Mouse (Mus musculus) CH12.LX (cell line): ENCODE measurements around the gene Tsen34. TPM values are rescaled to one million over a fixed set of nuclear protein-coding genes. Genes with fewer than 3 reads are reported as not detected.
A peak's percentile ranks its signal among the peaks of the same experiment; 100 is the strongest.
"Not testable (repeated sequence)": the region's sequence is repeated elsewhere in the genome, so short reads cannot be mapped to it uniquely, and the experiment has no call there.

Experiments used
- DNase-seq: peaks from one replicate; pipeline ENCODE4 v3.0.0-alpha.2; 2013; ENCODE audit errors: extremely low read depth
- H3K27ac ChIP-seq: 2 replicates; pipeline ENCODE4 v1.5.1; 2012; ENCODE audit warnings: low read depth, mild to moderate bottlenecking, control low read depth, moderate library complexity; ENCODE audit not compliant: insufficient read depth
- H3K27me3 ChIP-seq: replicated peaks from 2 replicates; pipeline ENCODE3; 2012; ENCODE audit warnings: inconsistent platforms
- H3K36me3 ChIP-seq, 2 experiments: replicated peaks in 1 of 2; 2 replicates each; pipeline versions ENCODE3 to v1.6.1; 2012; ENCODE audit warnings: inconsistent platforms in 1 of 2, low read length in 1 of 2, mild to moderate bottlenecking in 1 of 2, mixed read lengths in 1 of 2, moderate library complexity in 1 of 2; ENCODE audit not compliant: control insufficient read depth in 1 of 2, insufficient read depth in 1 of 2
- H3K4me1 ChIP-seq, 2 experiments: 2 replicates each; pipeline ENCODE4 v1.6.1; 2012; ENCODE audit warnings: inconsistent platforms in 1 of 2, moderate library complexity in 1 of 2; ENCODE audit not compliant: insufficient read depth in 2 of 2, control insufficient read depth in 1 of 2
- H3K4me2 ChIP-seq: 2 replicates; pipeline ENCODE4 v1.6.1; 2012; ENCODE audit warnings: low read depth, mild to moderate bottlenecking, control low read depth; ENCODE audit not compliant: poor library complexity, insufficient read depth, severe bottlenecking
- H3K4me3 ChIP-seq, 3 experiments: fragments of 150-350 bp in 1 of 3; sonication (generic) in 1 of 3; replicated peaks in 1 of 3; 2 replicates each; pipeline versions ENCODE3 to v1.5.1; 2011 to 2012; ENCODE audit warnings: low read depth in 2 of 3, low read length in 2 of 3, mild to moderate bottlenecking in 2 of 3, moderate library complexity in 2 of 3, control low read depth in 1 of 3, improper control_type of control experiment in 1 of 3, inconsistent platforms in 1 of 3, mixed read lengths in 1 of 3; ENCODE audit not compliant: poor library complexity in 1 of 3
- H3K79me2 ChIP-seq: replicated peaks from 2 replicates; pipeline ENCODE4 v1.6.1; 2012; ENCODE audit warnings: mild to moderate bottlenecking, moderate library complexity; ENCODE audit not compliant: control insufficient read depth, poor library complexity, insufficient read depth, severe bottlenecking; ENCODE audit errors: extremely low read depth
- H3K9ac ChIP-seq: 2 replicates; pipeline ENCODE4 v1.6.1; 2012; ENCODE audit warnings: low read depth, mild to moderate bottlenecking, control low read depth, moderate library complexity; ENCODE audit not compliant: insufficient read depth
- H3K9me3 ChIP-seq: replicated peaks from 2 replicates; pipeline ENCODE3; 2012; ENCODE audit warnings: low read length, inconsistent platforms, mixed read lengths
- BHLHE40 ChIP-seq: IDR thresholded peaks from 2 replicates; pipeline ENCODE4 v1.6.1; 2011; ENCODE audit warnings: mild to moderate bottlenecking, low read depth, low read length, improper control_type of control experiment
- CHD1 ChIP-seq: IDR thresholded peaks from 2 replicates; pipeline ENCODE4 v1.6.1; 2012; ENCODE audit warnings: low read depth, low read length, improper control_type of control experiment, inconsistent platforms
- CTCF ChIP-seq, 2 experiments: IDR thresholded peaks in 1 of 2; conservative IDR thresholded peaks in 1 of 2; 2 replicates each; pipeline ENCODE4 v1.5.1; 2011 to 2012; ENCODE audit warnings: low read depth in 2 of 2, low read length in 2 of 2, improper control_type of control experiment in 1 of 2, inconsistent platforms in 1 of 2, mild to moderate bottlenecking in 1 of 2, moderate library complexity in 1 of 2
- EP300 ChIP-seq: IDR thresholded peaks from 2 replicates; pipeline ENCODE4 v1.6.1; 2011; ENCODE audit warnings: low read length, improper control_type of control experiment
- ETS1 ChIP-seq: conservative IDR thresholded peaks from 2 replicates; pipeline ENCODE4 v1.6.1; 2012; ENCODE audit warnings: low read depth, mild to moderate bottlenecking, inconsistent platforms, low read length, improper control_type of control experiment, moderate library complexity
- GABPA ChIP-seq: IDR thresholded peaks from 2 replicates; pipeline ENCODE4 v1.6.1; 2012; ENCODE audit warnings: low read depth, low read length, improper control_type of control experiment, inconsistent platforms; ENCODE audit not compliant: insufficient replicate concordance
- HCFC1 ChIP-seq: IDR thresholded peaks from 2 replicates; pipeline ENCODE4 v1.6.1; 2012; ENCODE audit warnings: low read depth, mild to moderate bottlenecking, inconsistent platforms, low read length, improper control_type of control experiment
- IRF4 ChIP-seq: IDR thresholded peaks from 2 replicates; pipeline ENCODE4 v1.6.1; 2014; ENCODE audit warnings: low read depth, mild to moderate bottlenecking, inconsistent platforms, low read length, improper control_type of control experiment
- JUND ChIP-seq: conservative IDR thresholded peaks from 2 replicates; pipeline ENCODE4 v1.6.1; 2011; ENCODE audit warnings: low read depth, low read length, improper control_type of control experiment
- MAFK ChIP-seq: IDR thresholded peaks from 2 replicates; pipeline ENCODE4 v1.6.1; 2011; ENCODE audit warnings: low read length, improper control_type of control experiment; ENCODE audit not compliant: insufficient replicate concordance
- MAZ ChIP-seq: IDR thresholded peaks from 2 replicates; pipeline ENCODE4 v1.6.1; 2012; ENCODE audit warnings: low read depth, mild to moderate bottlenecking, inconsistent platforms, low read length, improper control_type of control experiment, moderate library complexity
- MEF2A ChIP-seq: IDR thresholded peaks from 2 replicates; pipeline ENCODE4 v1.6.1; 2014; ENCODE audit warnings: low read depth, mild to moderate bottlenecking, inconsistent platforms, low read length, improper control_type of control experiment, borderline replicate concordance
- MXI1 ChIP-seq: IDR thresholded peaks from 2 replicates; pipeline ENCODE4 v1.6.1; 2011; ENCODE audit warnings: mild to moderate bottlenecking, low read depth, low read length, improper control_type of control experiment
- MYC ChIP-seq: IDR thresholded peaks from 2 replicates; pipeline ENCODE4 v1.6.1; 2011; ENCODE audit warnings: low read depth, mild to moderate bottlenecking, improper control_type of control experiment, low read length
- NELFE ChIP-seq: IDR thresholded peaks from 2 replicates; pipeline ENCODE4 v1.6.1; 2011; ENCODE audit warnings: low read depth, low read length, improper control_type of control experiment
- NRF1 ChIP-seq: IDR thresholded peaks from 2 replicates; pipeline ENCODE4 v1.6.1; 2014; ENCODE audit warnings: low read depth, mild to moderate bottlenecking, inconsistent platforms, low read length, improper control_type of control experiment, moderate library complexity
- POLR2A ChIP-seq: IDR thresholded peaks from 2 replicates; pipeline ENCODE4 v1.6.1; 2011; ENCODE audit warnings: low read depth, mild to moderate bottlenecking, improper control_type of control experiment, low read length
- RAD21 ChIP-seq: IDR thresholded peaks from 2 replicates; pipeline ENCODE4 v1.6.1; 2011; ENCODE audit warnings: low read depth, mild to moderate bottlenecking, low read length, improper control_type of control experiment, moderate library complexity
- RCOR1 ChIP-seq: conservative IDR thresholded peaks from 2 replicates; pipeline ENCODE4 v1.6.1; 2012; ENCODE audit warnings: low read depth, mild to moderate bottlenecking, inconsistent platforms, low read length, improper control_type of control experiment
- SIN3A ChIP-seq: IDR thresholded peaks from 2 replicates; pipeline ENCODE4 v1.6.1; 2012; ENCODE audit warnings: low read length, improper control_type of control experiment, inconsistent platforms
- TBP ChIP-seq: conservative IDR thresholded peaks from 2 replicates; pipeline ENCODE4 v1.6.1; 2011; ENCODE audit warnings: low read depth, low read length, improper control_type of control experiment
- TCF12 ChIP-seq: IDR thresholded peaks from 2 replicates; pipeline ENCODE4 v1.6.1; 2014; ENCODE audit warnings: low read depth, mild to moderate bottlenecking, inconsistent platforms, low read length, improper control_type of control experiment
- USF2 ChIP-seq: conservative IDR thresholded peaks from 2 replicates; pipeline ENCODE4 v1.6.1; 2011; ENCODE audit warnings: low read depth, low read length, improper control_type of control experiment
- ZMIZ1 ChIP-seq: IDR thresholded peaks from 2 replicates; pipeline ENCODE4 v1.6.1; 2012; ENCODE audit warnings: low read depth, mild to moderate bottlenecking, inconsistent platforms, low read length, improper control_type of control experiment
- dilution Hi-C: fragments of 300-500 bp; cut with MboI; formaldehyde crosslinking; loops from 2 replicates; pipeline ENCODE4 v1.14.3; 2020; ENCODE audit warnings: low sequenced_read_pairs; ENCODE audit not compliant: extremely low pct_unique_long_range_greater_than_20kb, extremely low pct_ligation_motif_present
- in situ Hi-C: fragments of 300-500 bp; cut with MboI; formaldehyde crosslinking; loops from 3 replicates; pipeline ENCODE4 v1.14.3; 2019; ENCODE audit warnings: low sequenced_read_pairs, low pct_ligation_motif_present, low pct_unique_long_range_greater_than_20kb, mixed read lengths
- polyA plus RNA-seq: library from polyadenylated mRNA; unstranded; fragments of >175 nt; gene quantifications from 2 replicates; pipeline ENCODE4 v1.2.1, GENCODE M21; 2012; ENCODE audit warnings: low read depth; ENCODE audit not compliant: insufficient read length
- total RNA-seq, 2 experiments: library from RNA; depleted of rRNA; stranded (reverse); fragments of 300-350 nt in 1 of 2; fragments of >200 nt in 1 of 2; gene quantifications; 2 replicates each; pipeline ENCODE4 v1.2.3; 2012 to 2014

Gene Tsen34
- total and polyA plus RNA-seq, 3 experiments: 23.1 to 40.2 (median 34.8) TPM

DNA sequence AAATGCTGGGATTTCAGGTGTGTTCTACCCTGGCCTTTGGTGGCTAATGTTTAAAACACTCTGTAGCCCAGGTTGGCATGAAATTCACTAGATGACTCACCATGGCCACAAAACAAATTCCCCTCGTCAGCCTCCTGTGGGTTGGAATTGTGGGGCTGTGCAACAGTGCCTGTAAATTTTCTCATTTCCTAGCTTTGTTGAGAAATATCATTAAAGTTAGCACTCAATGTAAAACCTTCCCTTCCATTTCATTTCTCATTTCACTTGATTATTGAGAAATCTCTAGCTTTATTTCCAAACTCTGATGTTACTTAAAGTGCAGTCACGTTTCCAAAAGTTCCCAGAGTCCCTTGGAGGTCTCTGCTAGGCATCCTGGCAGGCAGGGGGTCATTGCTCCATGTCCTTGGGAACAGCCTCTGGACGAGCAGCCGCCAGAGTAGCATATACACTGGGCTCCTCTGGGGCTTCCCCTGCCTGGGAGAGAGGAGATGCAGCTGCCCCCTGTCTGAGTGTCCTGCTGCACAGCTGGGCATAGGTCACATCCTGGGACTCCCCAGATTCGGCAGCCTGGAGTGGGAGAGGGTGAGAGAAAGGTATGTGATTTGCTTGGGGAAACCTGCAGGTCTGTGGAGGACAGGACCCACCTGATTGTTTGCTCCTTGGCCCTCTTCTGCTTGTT is 19.7 kb downstream of the Tsen34 start:
- DNase-seq: peak; percentile 34
- Histone ChIP-seq H3K36me3 (peaks cover 5 to 33% of the 10 kb centered on the region in 2 experiments), H3K27me3 (no peaks in the 10 kb centered on the region), H3K9me3 (no peaks in the 10 kb centered on the region), H3K4me3 (no peak overlapping the region), H3K79me2 (no peaks in the 10 kb centered on the region), H3K4me1 (peaks cover 9 to 52% of the 10 kb centered on the region in 2 experiments), H3K9ac (no peak overlapping the region), H3K4me2 (no peak overlapping the region), H3K27ac (no peak overlapping the region)
- TF ChIP-seq GABPA (no peak), CTCF (conservative IDR thresholded peaks at IDR 0.05 in 1 of 2, IDR thresholded peaks at IDR 0.05 in 1 of 2; ENCODE audit: low read depth in 2 of 2, low read length in 2 of 2) (no peak), ETS1 (peak; percentile 32; the same call in 1 of the 2 replicates), MAZ (peak; percentile 39; the same call in 1 of the 2 replicates), MAFK (0 out of 2 replicates have a peak, but pooled peaks have one; percentile 49), JUND (peak; percentile 78), TCF12 (peak; percentile 41), IRF4 (peak; percentile 91), MYC (0 out of 2 replicates have a peak, but pooled peaks have one; percentile 25), MEF2A (peak; percentile 56), RCOR1 (0 out of 2 replicates have a peak, but pooled peaks have one; percentile 56), EP300 (peak; percentile 85), TBP (no peak), USF2 (no peak), BHLHE40 (peak; percentile 24; the same call in 1 of the 2 replicates), RAD21 (no peak), NRF1 (no peak), SIN3A (no peak)
- in situ Hi-C loops (no loop called here), dilution Hi-C loops (no loop called here)

DNA sequence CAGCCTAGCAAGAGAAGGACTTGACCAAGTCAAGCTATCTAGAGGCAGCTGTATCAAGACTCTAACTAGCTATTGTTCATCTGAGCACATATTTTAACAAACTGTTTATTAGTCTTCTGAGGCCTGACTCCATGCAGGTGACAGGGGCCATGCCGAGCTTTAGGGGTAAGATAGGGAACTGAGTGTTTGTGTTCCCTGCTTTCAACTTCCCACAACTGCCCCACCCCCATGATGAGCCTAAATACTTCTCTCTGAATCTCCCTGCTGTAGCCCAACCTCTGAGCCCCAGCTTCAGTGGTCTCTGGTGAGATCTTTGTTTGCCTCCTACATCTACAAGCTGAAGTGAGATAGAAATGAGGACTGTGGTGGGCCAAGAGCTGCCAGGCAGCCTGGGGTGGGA is 22.6 kb downstream of the Tsen34 start:
- Histone ChIP-seq H3K4me3 (no peak overlapping the region), H3K36me3 (peaks cover 0 to 25% of the 10 kb centered on the region in 2 experiments)
- in situ Hi-C loops: no loop called here
- TF ChIP-seq NELFE (no peak), EP300 (no peak), HCFC1 (no peak), MEF2A (no peak), GABPA (no peak), CHD1 (no peak), ZMIZ1 (no peak), RCOR1 (no peak), MXI1 (no peak), POLR2A (no peak), TBP (no peak), MYC (no peak)
- TF ChIP-seq, all 38 proteins: peak for 0
- peaks cover 11 to 40% of the 10 kb centered on the region in 2 experiments for H3K4me1 ChIP-seq
- no peaks in the 10 kb centered on the region for H3K27me3 ChIP-seq
- H3K9me3 ChIP-seq: no peaks in the 10 kb centered on the region
- H3K9ac ChIP-seq: no peak overlapping the region
- dilution Hi-C loops: no loop called here
- H3K27ac ChIP-seq: no peak overlapping the region
- H3K79me2 ChIP-seq: no peaks in the 10 kb centered on the region
- DNase-seq: no peak
- H3K4me2 ChIP-seq: no peak overlapping the region

DNA sequence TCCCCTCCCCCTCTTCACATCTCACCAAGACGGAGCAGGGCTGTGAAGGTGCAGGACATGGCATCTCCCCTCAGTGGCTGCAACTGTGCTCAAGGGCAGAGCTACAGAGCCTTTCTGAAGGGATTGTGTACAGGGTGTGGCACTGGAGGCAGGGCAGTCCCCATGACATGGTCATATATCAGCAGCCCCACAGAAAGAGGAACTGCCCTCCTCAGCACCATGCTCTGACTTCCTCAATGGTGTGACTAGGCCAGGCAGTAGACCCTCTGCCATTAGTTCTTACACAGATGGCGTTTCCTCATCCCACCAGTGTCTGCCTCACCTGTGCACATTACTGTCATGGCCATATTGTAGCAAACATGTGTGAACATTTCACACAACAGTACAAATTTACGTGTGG is 27.6 kb downstream of the Tsen34 start, which contains the start of gene Pirb:
Gene Pirb, minus strand, starts transcription at position 124 of the 400 bp plus-strand sequence.
- H3K27me3 ChIP-seq, H3K79me2 ChIP-seq, H3K4me3 ChIP-seq, H3K27ac ChIP-seq, H3K4me1 ChIP-seq, H3K4me2 ChIP-seq, DNase-seq, H3K9ac ChIP-seq, dilution Hi-C loops, in situ Hi-C loops, H3K9me3 ChIP-seq, H3K36me3 ChIP-seq: not testable (repeated sequence)
